Mouse (Mus musculus): ENCODE measurements at regions not wholly inside any gene's neighbourhood (a gene's known extent, or its start where the extent isn't known, plus 50 kb on each side); places are given as distances from the start of the nearest gene placed in this dataset.

DNA sequence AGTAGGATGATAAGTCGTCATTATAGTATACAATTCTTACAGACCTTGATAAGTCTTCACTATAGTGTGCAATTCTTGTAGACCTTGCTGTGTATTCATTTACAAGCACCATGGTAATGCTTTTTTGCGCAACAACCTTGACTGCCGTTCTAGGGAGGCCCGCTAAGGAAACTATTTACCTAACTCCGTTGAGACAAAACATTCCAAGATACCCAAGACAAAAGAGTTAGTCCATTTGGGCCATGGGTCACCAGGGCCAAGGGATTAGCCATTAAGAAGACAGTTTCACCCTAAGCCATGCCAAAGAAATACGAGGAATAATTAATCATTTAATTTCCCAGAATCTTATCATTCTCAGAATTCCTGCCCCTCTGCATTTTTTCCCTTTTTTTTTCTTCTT, 227.6 kb upstream of the Ube2e3 start:
- no peaks in the 10 kb centered on the region for H3K4me1 ChIP-seq (ENCODE audit: control insufficient read depth, insufficient read depth, insufficient read length)
- no peaks in the 10 kb centered on the region for H3K27me3 ChIP-seq (ENCODE audit: control insufficient read depth, insufficient read depth, low read length)
- 88% methylated on average over 6 of the region's 6 CpGs for WGBS
- no peak overlapping the region for H3K4me3 ChIP-seq (ENCODE audit: extremely low read depth, insufficient read depth, insufficient read length)
- TF ChIP-seq CTCF (IDR thresholded peaks at IDR 0.05; ENCODE audit: extremely low read depth, insufficient read depth, insufficient read length, insufficient replicate concordance) (no peak), POLR2A (IDR thresholded peaks at IDR 0.05; ENCODE audit: low read depth, low read length) (no peak)
- H3K27ac ChIP-seq (ENCODE audit: insufficient read depth, low read length) = no peak overlapping the region
- DNase-seq (ENCODE audit: low read depth in 1 of 2, low spot score in 2 of 2) = no peak
- no peaks in the 10 kb centered on the region for H3K36me3 ChIP-seq (ENCODE audit: control insufficient read depth, insufficient read depth, low read length)

DNA sequence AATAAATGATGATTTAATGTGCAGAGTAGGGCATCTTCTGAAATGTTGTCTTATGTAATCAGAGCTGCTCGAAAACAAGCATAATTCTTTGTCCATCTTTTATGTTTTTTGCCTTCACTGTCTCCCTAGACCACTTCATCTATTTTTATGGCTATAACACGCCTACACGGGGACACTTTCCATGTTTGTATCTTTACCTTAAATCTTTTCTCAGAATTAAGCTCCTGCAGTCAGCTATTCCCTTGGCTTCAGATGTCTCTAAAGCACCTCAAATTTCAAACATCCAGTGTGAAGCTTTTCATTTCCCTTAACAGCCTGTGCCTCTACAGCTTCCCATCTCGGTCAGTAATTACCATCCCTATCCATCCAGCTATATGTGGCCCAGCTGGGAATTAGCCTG, 242.7 kb upstream of the Ube2e3 start:
- H3K4me3 ChIP-seq (ENCODE audit: extremely low read depth, insufficient read depth, insufficient read length) = no peak overlapping the region
- H3K27ac ChIP-seq (ENCODE audit: insufficient read depth, low read length) = no peak overlapping the region
- DNase-seq (ENCODE audit: low read depth in 1 of 2, low spot score in 2 of 2) = no peak
- TF ChIP-seq POLR2A (IDR thresholded peaks at IDR 0.05; ENCODE audit: low read depth, low read length) (no peak), CTCF (IDR thresholded peaks at IDR 0.05; ENCODE audit: extremely low read depth, insufficient read depth, insufficient read length, insufficient replicate concordance) (no peak)
- H3K36me3 ChIP-seq (ENCODE audit: control insufficient read depth, insufficient read depth, low read length) = no peaks in the 10 kb centered on the region
- 80% methylated on average over 4 of the region's 4 CpGs for WGBS
- H3K4me1 ChIP-seq (ENCODE audit: control insufficient read depth, insufficient read depth, insufficient read length) = no peaks in the 10 kb centered on the region
- no peaks in the 10 kb centered on the region for H3K27me3 ChIP-seq (ENCODE audit: control insufficient read depth, insufficient read depth, low read length)

DNA sequence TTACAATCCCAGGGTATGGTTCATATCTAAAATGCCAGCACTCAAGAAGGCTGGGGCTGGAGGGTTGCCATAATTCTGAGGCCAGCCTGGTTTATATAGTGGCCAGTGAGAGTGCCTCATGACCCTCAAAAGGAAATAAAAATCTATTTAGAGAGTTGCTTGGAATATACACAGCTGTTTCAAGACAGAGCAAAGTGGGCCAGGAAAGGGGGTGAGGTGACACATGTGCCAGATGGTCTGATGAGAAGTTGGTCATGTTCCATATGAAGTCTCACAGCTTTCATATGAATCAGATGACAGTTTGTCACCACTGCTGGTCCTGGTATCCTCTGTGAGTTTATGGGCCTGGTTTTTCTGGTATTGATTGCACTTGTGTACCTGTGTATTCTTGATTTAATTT, 261.5 kb upstream of the Ube2e3 start:
- TF ChIP-seq POLR2A (IDR thresholded peaks at IDR 0.05; ENCODE audit: low read depth, low read length) = no peak
- TF ChIP-seq CTCF (IDR thresholded peaks at IDR 0.05; ENCODE audit: extremely low read depth, insufficient read depth, insufficient read length, insufficient replicate concordance) = no peak
- Histone ChIP-seq H3K4me1 (ENCODE audit: control insufficient read depth, insufficient read depth, insufficient read length) (no peaks in the 10 kb centered on the region), H3K36me3 (ENCODE audit: control insufficient read depth, insufficient read depth, low read length) (no peaks in the 10 kb centered on the region), H3K27ac (ENCODE audit: insufficient read depth, low read length) (no peak overlapping the region), H3K4me3 (ENCODE audit: extremely low read depth, insufficient read depth, insufficient read length) (no peak overlapping the region), H3K27me3 (ENCODE audit: control insufficient read depth, insufficient read depth, low read length) (no peaks in the 10 kb centered on the region)
- no peak for DNase-seq (ENCODE audit: low read depth in 1 of 2, low spot score in 2 of 2)

DNA sequence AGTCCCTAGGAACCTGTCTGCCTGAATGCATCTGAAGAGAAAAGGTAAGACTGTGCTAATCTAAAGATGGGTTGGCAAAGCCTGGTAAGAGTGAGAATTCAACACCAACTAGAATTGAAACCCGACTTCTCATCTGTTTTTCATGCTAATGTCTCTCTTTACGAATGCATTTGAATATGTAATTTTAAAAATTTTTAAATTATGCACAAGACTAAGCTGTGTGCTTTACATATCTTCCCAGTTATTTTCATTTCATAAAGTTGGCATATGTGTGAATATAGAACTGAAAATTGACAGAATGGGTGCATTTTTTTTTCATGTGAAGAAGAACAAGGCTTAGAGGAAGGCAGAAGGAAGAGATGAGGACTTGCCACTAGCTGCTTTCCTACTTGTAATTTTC, 267.2 kb upstream of the Ube2e3 start:
- WGBS = 94% methylated on average over 2 of the region's 2 CpGs
- no peak for DNase-seq (ENCODE audit: low read depth in 1 of 2, low spot score in 2 of 2)

DNA sequence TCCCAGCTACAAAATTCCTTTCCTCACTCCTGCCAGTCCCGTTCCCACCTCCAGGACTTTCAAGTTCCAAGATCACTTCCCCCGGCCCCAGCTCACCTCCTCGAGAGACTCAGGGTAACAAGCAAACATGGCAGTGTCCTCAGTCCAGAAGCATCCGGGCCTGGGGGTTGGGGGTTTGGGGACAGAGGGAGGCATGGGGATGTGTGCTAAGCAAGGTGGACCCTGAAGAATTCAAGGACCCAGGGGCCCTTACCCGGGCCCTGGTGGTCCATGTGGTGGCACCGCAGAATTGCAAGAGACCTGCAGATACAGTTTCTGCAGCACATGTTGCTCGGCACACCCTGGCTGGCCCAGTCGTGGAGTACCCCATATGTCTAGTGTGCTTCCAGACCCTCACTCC, 269.9 kb upstream of the Ube2e3 start:
- Histone ChIP-seq H3K4me1 (ENCODE audit: control insufficient read depth, insufficient read depth, insufficient read length) (no peaks in the 10 kb centered on the region), H3K27ac (ENCODE audit: insufficient read depth, low read length) (no peak overlapping the region), H3K4me3 (ENCODE audit: extremely low read depth, insufficient read depth, insufficient read length) (no peak overlapping the region), H3K36me3 (ENCODE audit: control insufficient read depth, insufficient read depth, low read length) (no peaks in the 10 kb centered on the region), H3K27me3 (ENCODE audit: control insufficient read depth, insufficient read depth, low read length) (no peaks in the 10 kb centered on the region)
- TF ChIP-seq POLR2A (IDR thresholded peaks at IDR 0.05; ENCODE audit: low read depth, low read length) (no peak), CTCF (IDR thresholded peaks at IDR 0.05; ENCODE audit: extremely low read depth, insufficient read depth, insufficient read length, insufficient replicate concordance) (no peak)
- 87% methylated on average over 8 of the region's 8 CpGs for WGBS
- no peak for DNase-seq (ENCODE audit: low read depth in 1 of 2, low spot score in 2 of 2)

More for the DNA sequence above, 267.2 kb upstream of the Ube2e3 start:
- no peaks in the 10 kb centered on the region for H3K27me3 ChIP-seq (ENCODE audit: control insufficient read depth, insufficient read depth, low read length)
- H3K4me3 ChIP-seq (ENCODE audit: extremely low read depth, insufficient read depth, insufficient read length) = no peak overlapping the region
- no peak for TF ChIP-seq POLR2A (IDR thresholded peaks at IDR 0.05; ENCODE audit: low read depth, low read length)
- no peak for TF ChIP-seq CTCF (IDR thresholded peaks at IDR 0.05; ENCODE audit: extremely low read depth, insufficient read depth, insufficient read length, insufficient replicate concordance)
- H3K36me3 ChIP-seq (ENCODE audit: control insufficient read depth, insufficient read depth, low read length) = no peaks in the 10 kb centered on the region
- no peaks in the 10 kb centered on the region for H3K4me1 ChIP-seq (ENCODE audit: control insufficient read depth, insufficient read depth, insufficient read length)
- H3K27ac ChIP-seq (ENCODE audit: insufficient read depth, low read length) = no peak overlapping the region

DNA sequence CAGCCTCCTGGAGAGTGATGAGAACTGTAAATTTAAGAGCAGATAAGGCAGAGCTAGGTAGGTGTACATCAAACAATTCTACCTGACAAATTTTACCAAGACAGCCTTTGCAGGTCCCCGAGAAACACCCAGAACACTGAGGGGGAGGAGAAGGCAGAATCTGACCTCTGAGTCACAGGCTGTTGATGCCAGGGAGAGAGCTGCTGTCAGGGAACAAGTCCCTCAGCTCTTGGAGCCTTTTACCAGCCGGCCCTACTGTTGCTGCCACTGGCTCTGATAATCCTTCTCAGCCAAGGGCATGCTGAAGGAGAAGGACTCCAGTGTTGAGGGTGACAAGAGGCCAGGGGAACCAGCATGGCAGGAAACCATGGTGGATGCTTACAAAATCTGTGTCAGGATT, 271.7 kb upstream of the Ube2e3 start:
- no peak for TF ChIP-seq POLR2A (IDR thresholded peaks at IDR 0.05; ENCODE audit: low read depth, low read length)
- TF ChIP-seq CTCF (IDR thresholded peaks at IDR 0.05; ENCODE audit: extremely low read depth, insufficient read depth, insufficient read length, insufficient replicate concordance) = no peak
- no peak overlapping the region for H3K4me3 ChIP-seq (ENCODE audit: extremely low read depth, insufficient read depth, insufficient read length)
- no peaks in the 10 kb centered on the region for H3K4me1 ChIP-seq (ENCODE audit: control insufficient read depth, insufficient read depth, insufficient read length)
- no peaks in the 10 kb centered on the region for H3K27me3 ChIP-seq (ENCODE audit: control insufficient read depth, insufficient read depth, low read length)
- H3K36me3 ChIP-seq (ENCODE audit: control insufficient read depth, insufficient read depth, low read length) = no peaks in the 10 kb centered on the region
- no peak for DNase-seq (ENCODE audit: low read depth in 1 of 2, low spot score in 2 of 2)
- 76% methylated on average over 2 of the region's 2 CpGs for WGBS
- no peak overlapping the region for H3K27ac ChIP-seq (ENCODE audit: insufficient read depth, low read length)

DNA sequence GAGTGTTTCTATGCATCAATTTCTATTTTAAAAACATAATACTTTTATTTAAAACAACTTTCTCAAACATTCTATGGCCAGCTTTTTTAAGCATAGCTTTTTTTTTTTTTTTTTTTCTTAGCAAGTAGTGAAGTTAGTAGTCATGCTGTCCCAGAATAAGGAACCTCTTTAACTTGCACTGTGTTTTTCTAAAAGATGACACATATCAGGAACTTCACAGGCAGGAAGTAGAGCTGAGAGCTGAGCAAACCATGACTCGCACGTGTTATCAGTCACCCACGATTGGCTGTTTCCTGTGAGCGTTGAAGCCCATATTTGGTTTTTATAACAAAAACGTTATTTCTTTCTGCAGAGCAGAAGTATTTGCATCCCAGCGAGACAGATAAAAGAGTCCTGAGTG, 287.9 kb upstream of the Ube2e3 start:
- H3K4me1 ChIP-seq (ENCODE audit: control insufficient read depth, insufficient read depth, insufficient read length) = no peaks in the 10 kb centered on the region
- H3K27me3 ChIP-seq (ENCODE audit: control insufficient read depth, insufficient read depth, low read length) = no peaks in the 10 kb centered on the region
- WGBS = 2% methylated on average over 6 of the region's 6 CpGs
- no peak for TF ChIP-seq POLR2A (IDR thresholded peaks at IDR 0.05; ENCODE audit: low read depth, low read length)
- TF ChIP-seq CTCF (IDR thresholded peaks at IDR 0.05; ENCODE audit: extremely low read depth, insufficient read depth, insufficient read length, insufficient replicate concordance) = no peak
- DNase-seq (ENCODE audit: low read depth in 1 of 2, low spot score in 2 of 2) = no peak
- no peak overlapping the region for H3K27ac ChIP-seq (ENCODE audit: insufficient read depth, low read length)
- no peak overlapping the region for H3K4me3 ChIP-seq (ENCODE audit: extremely low read depth, insufficient read depth, insufficient read length)
- no peaks in the 10 kb centered on the region for H3K36me3 ChIP-seq (ENCODE audit: control insufficient read depth, insufficient read depth, low read length)

All from spleen, adult 2 months (tissue).